Mouse (Mus musculus) intestine, embryonic 16.5 days (tissue): Measurements from ENCODE around the gene Gm3099. TPM values are rescaled to one million over a fixed set of nuclear protein-coding genes. Genes with fewer than 3 reads are reported as not detected.
"Not testable (repeated sequence)": the region's sequence is repeated elsewhere in the genome, so short reads cannot be mapped to it uniquely, and the experiment has no call there.

ENCODE experiments used
- ATAC-seq: fragments of 200-750 bp; cut with Nextera tagmentation; 2 replicates; pipeline ENCODE4 v1.8.0; 2017; ENCODE audit warnings: moderate TSS enrichment, moderate library complexity
- H3K27ac ChIP-seq: fragments of 300-500 bp; sonication (generic); 2 replicates; pipeline ENCODE4 v1.5.1; 2014; ENCODE audit warnings: mild to moderate bottlenecking, low read length
- H3K27me3 ChIP-seq: fragments of 300-500 bp; sonication (generic); replicated peaks from 2 replicates; pipeline ENCODE4 v1.6.1; 2014; ENCODE audit warnings: low read length, control low read depth, mixed read lengths; ENCODE audit not compliant: control insufficient read depth, insufficient read depth
- H3K36me3 ChIP-seq: fragments of 300-500 bp; sonication (generic); 2 replicates; pipeline ENCODE4 v1.6.1; 2014; ENCODE audit warnings: low read length, control low read depth; ENCODE audit not compliant: control insufficient read depth, insufficient read depth
- H3K4me1 ChIP-seq: fragments of 300-500 bp; sonication (generic); 2 replicates; pipeline ENCODE4 v1.6.1; 2014; ENCODE audit warnings: low read length, control low read depth, mixed read lengths; ENCODE audit not compliant: control insufficient read depth, insufficient read depth
- H3K4me2 ChIP-seq: fragments of 300-500 bp; sonication (generic); 2 replicates; pipeline ENCODE4 v1.6.1; 2014; ENCODE audit warnings: low read depth, low read length, control low read depth
- H3K4me3 ChIP-seq: fragments of 300-500 bp; sonication (generic); 2 replicates; pipeline ENCODE4 v1.5.1; 2014; ENCODE audit warnings: mild to moderate bottlenecking, low read length
- H3K9ac ChIP-seq: fragments of 300-500 bp; sonication (generic); 2 replicates; pipeline ENCODE4 v1.6.1; 2014; ENCODE audit warnings: low read depth, low read length
- H3K9me3 ChIP-seq: fragments of 300-500 bp; sonication (generic); 2 replicates; pipeline ENCODE4 v1.6.1; 2016; ENCODE audit warnings: low read length, control low read depth; ENCODE audit not compliant: control insufficient read depth
- WGBS: fragments of 180-500 bp; shearing (Covaris S2); extraction: QIAGEN DNeasy Blood & Tissue Kit; methylation state at CpG from one replicate; pipeline ENCODE4 v1.1.7; 2014; 5-methylcytosine and 5-hydroxymethylcytosine counted together
- polyA plus RNA-seq: library from polyadenylated mRNA; unstranded; fragments of >200 nt; fragmentation: Nextera tagmentation; extraction: Ambion mirVana; gene quantifications from 2 replicates; pipeline ENCODE4 v1.2.1, GENCODE M21; 2015

The Gm3099 gene
- not detected in 2 replicates for polyA plus RNA-seq

- not testable (repeated sequence) for H3K9me3 ChIP-seq
Measured at GRCm38 (mm10) chr14:3998094-3998493, at the start of gene Gm3099. Gene Gm3099, plus strand, starts transcription at chr14:3998394.

DNA sequence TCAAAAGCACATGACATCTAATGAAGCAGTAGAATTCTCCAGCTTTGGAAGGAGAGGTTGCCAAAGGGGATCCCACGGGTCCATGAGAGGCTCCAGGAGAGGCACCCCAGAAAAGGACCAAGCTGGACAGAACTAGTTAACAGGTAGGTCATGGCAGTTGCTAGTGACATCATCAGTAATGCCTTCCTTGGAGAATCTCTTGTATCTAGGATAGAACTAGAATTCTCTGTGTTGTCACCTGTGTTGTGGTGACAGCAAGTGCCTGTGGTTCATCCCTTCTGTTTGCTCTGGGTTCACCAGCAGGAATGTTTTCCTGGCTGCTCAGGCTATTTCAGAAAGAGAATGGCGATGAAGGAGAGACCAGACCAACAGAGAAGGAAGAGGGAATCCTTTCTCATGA, 34.9 kb upstream of the Gm3099 start, which contains the start of gene Gm3095:
TSS of gene Gm3095 (plus strand) at position 301 of the 400 bp plus-strand sequence.
- WGBS, result no CpG with 5 or more reads among the region's 2 CpGs

More at GRCm38 (mm10) chr14:3998094-3998493, at the start of gene Gm3099:
- not testable (repeated sequence) for H3K9ac ChIP-seq, ATAC-seq, H3K27ac ChIP-seq, H3K36me3 ChIP-seq, H3K4me3 ChIP-seq, H3K4me1 ChIP-seq, H3K27me3 ChIP-seq, H3K4me2 ChIP-seq
- 88% methylated on average over 1 of the region's 3 CpGs for WGBS

GRCm38 (mm10) chr14:4023641-4024040, 25.4 kb downstream of the Gm3099 start, which contains the start of gene Gm5796:
Gene Gm5796, plus strand, starts transcription at chr14:4023941.
- not testable (repeated sequence) for H3K4me1 ChIP-seq, ATAC-seq, H3K27me3 ChIP-seq, H3K9me3 ChIP-seq, H3K4me2 ChIP-seq, H3K4me3 ChIP-seq, H3K9ac ChIP-seq, H3K36me3 ChIP-seq, H3K27ac ChIP-seq
- WGBS, result no CpG with 5 or more reads among the region's 3 CpGs

More for the DNA sequence above, 34.9 kb upstream of the Gm3099 start, which contains the start of gene Gm3095:
- H3K9ac ChIP-seq, ATAC-seq, H3K4me3 ChIP-seq, H3K9me3 ChIP-seq, H3K4me1 ChIP-seq, H3K4me2 ChIP-seq, H3K27me3 ChIP-seq, H3K27ac ChIP-seq, H3K36me3 ChIP-seq: not testable (repeated sequence)

Other genes with a start within 250 kb of the Gm3099 start
- gene Gm3002, start 188.3 kb upstream of the Gm3099 start, polyA plus RNA-seq, result not detected in 2 replicates
- not detected in 2 replicates for gene Gm3033, start 152.1 kb upstream of the Gm3099 start, polyA plus RNA-seq
- not detected in 2 replicates for gene Gm2916, start 114.2 kb upstream of the Gm3099 start, polyA plus RNA-seq
- gene Gm3029, start 66.6 kb upstream of the Gm3099 start, polyA plus RNA-seq, result not detected in 2 replicates
- gene Gm3095, start 34.8 kb upstream of the Gm3099 start, polyA plus RNA-seq, result not detected in 2 replicates
- 0.13 TPM in 1 of 2 replicates, not detected in the other for gene Gm5796, start 25.5 kb downstream of the Gm3099 start, polyA plus RNA-seq
- not detected in 2 replicates for gene Gm3115, start 85.7 kb downstream of the Gm3099 start, polyA plus RNA-seq
- 0.28 and 0.45 TPM in 2 replicates for gene Gm8108, start 112.1 kb downstream of the Gm3099 start, polyA plus RNA-seq
- gene Gm3127, start 166.6 kb downstream of the Gm3099 start, polyA plus RNA-seq, result not detected in 2 replicates
- 0.06 and 0.13 TPM in 2 replicates for gene Gm2974, start 184.2 kb downstream of the Gm3099 start, polyA plus RNA-seq